Mouse (Mus musculus): ENCODE measurements around the gene Vps11.
"Not testable (repeated sequence)": the region's sequence is repeated elsewhere in the genome, so short reads cannot be mapped to it uniquely, and the experiment has no call there.

The Vps11 gene

GRCm38 (mm10) chr9:44314910-44315309, 46.6 kb downstream of the Vps11 start:
- DNase-seq (ENCODE audit: low read depth, low spot score): no peak

- DNase-seq (ENCODE audit: low read depth, low spot score): no peak
These were observed 47.3 kb downstream of the Vps11 start for GRCm38 (mm10) chr9:44314257-44314547.

- DNase-seq (ENCODE audit: low read depth, low spot score): no peak
These were observed 47.8 kb downstream of the Vps11 start for GRCm38 (mm10) chr9:44313476-44314256.

- DNase-seq (ENCODE audit: low read depth, low spot score): no peak
These were observed 50.0 kb downstream of the Vps11 start for GRCm38 (mm10) chr9:44311136-44312134.

GRCm38 (mm10) chr9:44310750-44311135, 50.7 kb downstream of the Vps11 start:
- no peak for DNase-seq (ENCODE audit: low read depth, low spot score)

GRCm38 (mm10) chr9:44309756-44310155, 51.7 kb downstream of the Vps11 start:
- DNase-seq (ENCODE audit: low read depth, low spot score): no peak

GRCm38 (mm10) chr9:44307248-44307647, 54.2 kb downstream of the Vps11 start:
- DNase-seq (ENCODE audit: low read depth, low spot score): no peak

- DNase-seq (ENCODE audit: low read depth, low spot score): no peak
These were observed 54.9 kb downstream of the Vps11 start for GRCm38 (mm10) chr9:44306532-44306931.

GRCm38 (mm10) chr9:44305466-44306079, 55.9 kb downstream of the Vps11 start, which contains the start of gene Hinfp:
Gene Hinfp, minus strand, starts transcription at chr9:44305671.
- DNase-seq (ENCODE audit: low read depth, low spot score): peak; percentile 99

- DNase-seq (ENCODE audit: low read depth, low spot score): not testable (repeated sequence)
These were observed 61.5 kb downstream of the Vps11 start for GRCm38 (mm10) chr9:44300001-44300400.

All from embryo, embryonic 11.5 days (tissue).